Mouse (Mus musculus): ENCODE results near the gene Fam83b. TPM values are rescaled to one million over a fixed set of nuclear protein-coding genes. Genes with fewer than 3 reads are reported as not detected.

The Fam83b gene
- 0.64 and 0.78 TPM in 2 replicates for polyA plus RNA-seq (2016; fragmentation: Nextera tagmentation; extraction: Ambion mirVana)

DNA sequence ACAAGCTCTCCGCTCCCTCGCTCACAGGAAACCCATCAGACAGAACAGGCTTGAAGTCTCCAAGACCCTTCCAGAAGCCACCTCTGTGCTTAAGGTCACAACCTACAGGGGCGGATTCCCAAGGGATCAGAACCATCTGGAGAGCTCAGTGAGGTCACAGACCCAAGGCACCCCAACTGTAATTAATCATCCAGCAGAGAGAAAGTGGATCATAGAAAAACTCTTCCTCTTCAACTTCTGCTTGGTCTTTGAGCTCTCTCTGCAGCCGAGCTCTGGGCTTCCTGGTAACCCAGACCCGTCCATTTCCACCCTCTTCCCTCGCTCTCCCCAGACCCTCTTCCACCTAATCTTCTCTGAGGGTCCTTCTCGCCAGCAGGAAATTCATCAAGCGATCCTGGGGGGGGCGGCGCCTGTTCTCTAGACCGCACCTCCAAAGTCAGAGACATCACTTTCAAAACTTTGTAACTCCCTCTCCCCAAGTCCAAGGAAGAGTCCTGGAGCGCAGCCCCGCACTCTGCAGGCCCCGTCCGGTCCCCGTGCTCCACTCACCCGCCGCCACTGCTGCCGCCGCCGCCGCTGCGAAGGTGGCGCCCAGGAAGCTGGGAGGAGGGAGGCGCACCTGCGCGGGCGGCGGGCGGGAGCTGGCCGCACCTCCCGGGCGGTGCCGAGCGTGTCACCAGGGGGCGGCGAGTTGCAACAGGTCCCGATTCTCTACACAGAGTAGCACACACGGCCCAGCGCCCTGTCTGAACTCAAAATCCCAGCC, at the start of gene Fam83b:
TSS of gene Fam83b (minus strand) at position 602 of the 766 bp plus-strand sequence.
- H3K27ac ChIP-seq = peak within 1 kb of the TSS; percentile 78
- H3K9me3 ChIP-seq = no peaks in the 10 kb centered on the region
- H3K27me3 ChIP-seq (ENCODE audit: insufficient read depth, poor library complexity, severe bottlenecking) = peaks cover 8% of the 10 kb centered on the region
- no peaks in the 10 kb centered on the region for H3K36me3 ChIP-seq
- DNase-seq (ENCODE audit: low spot score) = no peak
- 2% methylated on average over 40 of the region's 40 CpGs for WGBS
- H3K4me1 ChIP-seq = peaks cover 14% of the 10 kb centered on the region
- H3K4me3 ChIP-seq = peak within 1 kb of the TSS; percentile 76

DNA sequence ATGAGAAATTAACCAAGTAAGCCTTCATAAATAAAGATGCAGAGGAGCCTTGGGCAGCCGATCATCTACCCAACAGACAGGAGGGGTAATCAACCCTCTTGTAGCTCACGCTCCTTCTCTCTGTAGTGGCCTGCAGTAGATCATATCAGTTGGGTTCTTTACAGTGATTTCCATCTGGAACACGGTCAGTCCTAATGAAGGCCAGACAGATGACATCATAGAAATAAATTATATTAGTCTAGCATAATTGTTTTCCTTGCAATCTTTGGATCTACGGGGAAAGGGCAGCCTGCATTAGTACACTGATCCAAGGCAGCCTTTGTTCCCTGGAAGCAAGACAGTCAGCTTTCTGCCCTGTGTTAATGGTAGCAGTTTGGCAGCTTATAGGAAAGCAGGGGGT, 47.2 kb upstream of the Fam83b start:
- no peaks in the 10 kb centered on the region for H3K27me3 ChIP-seq (ENCODE audit: insufficient read depth, poor library complexity, severe bottlenecking)
- 76% methylated on average over 4 of the region's 4 CpGs for WGBS
- H3K4me3 ChIP-seq = no peak overlapping the region

DNA sequence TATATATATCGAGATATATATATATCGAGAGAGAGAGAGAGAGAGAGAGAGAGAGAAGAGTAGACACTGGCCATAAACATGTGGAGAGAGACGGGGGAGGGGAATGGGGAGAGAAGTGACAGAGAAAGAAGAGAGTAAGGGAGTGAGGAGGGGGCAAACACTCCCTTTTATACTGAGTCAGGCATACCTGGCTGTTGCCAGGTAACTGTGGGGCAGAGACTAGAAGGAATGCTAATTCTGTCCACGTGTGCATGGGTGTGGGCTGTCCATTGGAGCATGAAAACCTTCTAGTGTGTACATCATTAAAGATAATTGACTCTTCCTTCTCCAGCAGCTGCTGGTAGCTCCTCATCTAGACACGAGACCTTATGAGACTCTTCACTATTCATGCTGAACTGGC, 36.8 kb upstream of the Fam83b start:
- Histone ChIP-seq H3K36me3 (no peaks in the 10 kb centered on the region), H3K27me3 (ENCODE audit: insufficient read depth, poor library complexity, severe bottlenecking) (no peaks in the 10 kb centered on the region), H3K4me3 (no peak overlapping the region), H3K4me1 (0 out of 2 replicates have a peak, but pooled peaks cover 2% of the 10 kb centered on the region), H3K9me3 (no peaks in the 10 kb centered on the region), H3K27ac (no peak overlapping the region)
- WGBS = 78% methylated on average over 5 of the region's 5 CpGs
- no peak for DNase-seq (ENCODE audit: low spot score)

More for the DNA sequence above, 47.2 kb upstream of the Fam83b start:
- Histone ChIP-seq H3K9me3 (no peaks in the 10 kb centered on the region), H3K4me1 (no peaks in the 10 kb centered on the region), H3K36me3 (no peaks in the 10 kb centered on the region), H3K27ac (no peak overlapping the region)
- no peak for DNase-seq (ENCODE audit: low spot score)

DNA sequence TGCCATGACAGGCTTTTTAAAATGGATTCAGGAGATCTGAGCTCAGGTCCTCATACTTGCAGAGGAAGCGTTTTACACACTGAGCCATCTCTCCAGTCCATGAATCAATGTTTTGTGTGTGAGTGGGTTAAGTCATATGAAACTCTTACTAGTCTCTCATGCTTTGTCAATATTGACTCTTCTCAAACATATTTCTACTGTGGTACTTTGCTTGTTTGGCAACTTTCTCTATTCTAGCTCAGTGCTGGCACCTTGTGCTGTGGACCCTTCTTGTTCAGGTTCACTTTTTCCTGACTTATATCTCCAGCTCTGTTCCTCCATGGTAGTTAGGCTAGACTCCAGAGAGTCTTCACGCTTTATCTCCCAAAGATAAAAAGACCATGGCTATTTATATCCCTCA, 36.0 kb upstream of the Fam83b start:
- Histone ChIP-seq H3K27me3 (ENCODE audit: insufficient read depth, poor library complexity, severe bottlenecking) (no peaks in the 10 kb centered on the region), H3K4me1 (0 out of 2 replicates have a peak, but pooled peaks cover 2% of the 10 kb centered on the region), H3K36me3 (no peaks in the 10 kb centered on the region), H3K27ac (no peak overlapping the region), H3K9me3 (no peaks in the 10 kb centered on the region), H3K4me3 (no peak overlapping the region)
- no peak for DNase-seq (ENCODE audit: low spot score)
- 57% methylated on average over 2 of the region's 2 CpGs for WGBS

DNA sequence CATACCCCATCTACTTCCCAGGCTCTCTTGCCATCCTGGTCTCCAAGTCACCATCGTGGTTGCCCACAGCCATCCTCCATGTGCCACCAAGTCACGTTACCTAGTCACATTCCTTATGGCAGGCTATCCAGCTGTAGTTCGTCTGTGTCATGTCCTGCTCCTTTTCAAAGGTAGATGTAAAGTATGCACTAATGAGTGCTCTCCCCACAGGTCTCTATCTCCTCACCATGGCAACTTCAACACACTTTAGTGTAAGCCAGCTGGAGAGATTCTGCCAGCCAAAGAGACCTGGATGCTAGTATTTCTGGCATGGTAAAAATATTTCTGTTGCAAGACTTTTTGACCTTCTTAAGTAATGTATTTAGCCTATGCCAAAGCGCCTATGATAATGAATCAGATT, 30.5 kb upstream of the Fam83b start:
- 0 out of 2 replicates have a peak, but pooled peaks cover 3% of the 10 kb centered on the region for H3K4me1 ChIP-seq
- no peaks in the 10 kb centered on the region for H3K27me3 ChIP-seq (ENCODE audit: insufficient read depth, poor library complexity, severe bottlenecking)
- no peak overlapping the region for H3K4me3 ChIP-seq
- DNase-seq (ENCODE audit: low spot score) = no peak
- no peaks in the 10 kb centered on the region for H3K9me3 ChIP-seq
- H3K36me3 ChIP-seq = no peaks in the 10 kb centered on the region
- 49% methylated on average over 4 of the region's 4 CpGs for WGBS
- no peak overlapping the region for H3K27ac ChIP-seq

DNA sequence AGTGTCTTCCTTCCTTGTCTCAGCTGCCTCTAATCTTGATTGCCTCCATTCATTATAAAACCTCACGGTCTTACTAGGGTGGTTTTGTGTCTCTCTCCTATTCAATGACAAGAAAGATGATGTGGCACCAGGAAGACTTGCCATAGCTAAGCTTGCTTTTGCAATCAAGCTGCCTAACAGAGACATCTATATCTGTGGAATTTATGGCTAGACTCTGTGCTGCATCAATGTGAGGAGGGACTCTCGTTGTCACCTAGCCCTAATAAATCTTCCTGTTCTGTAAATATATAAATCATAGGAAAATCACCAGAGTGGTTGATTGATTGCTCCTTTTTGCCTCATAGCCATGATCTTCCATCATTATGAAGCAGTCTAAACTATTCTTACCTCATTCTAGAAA, 26.9 kb upstream of the Fam83b start:
- H3K4me1 ChIP-seq = 0 out of 2 replicates have a peak, but pooled peaks cover 3% of the 10 kb centered on the region
- DNase-seq (ENCODE audit: low spot score) = no peak
- H3K9me3 ChIP-seq = no peaks in the 10 kb centered on the region
- H3K27me3 ChIP-seq (ENCODE audit: insufficient read depth, poor library complexity, severe bottlenecking) = no peaks in the 10 kb centered on the region
- H3K4me3 ChIP-seq = no peak overlapping the region
- WGBS = 54% methylated on average over 2 of the region's 2 CpGs
- no peaks in the 10 kb centered on the region for H3K36me3 ChIP-seq
- H3K27ac ChIP-seq = no peak overlapping the region

DNA sequence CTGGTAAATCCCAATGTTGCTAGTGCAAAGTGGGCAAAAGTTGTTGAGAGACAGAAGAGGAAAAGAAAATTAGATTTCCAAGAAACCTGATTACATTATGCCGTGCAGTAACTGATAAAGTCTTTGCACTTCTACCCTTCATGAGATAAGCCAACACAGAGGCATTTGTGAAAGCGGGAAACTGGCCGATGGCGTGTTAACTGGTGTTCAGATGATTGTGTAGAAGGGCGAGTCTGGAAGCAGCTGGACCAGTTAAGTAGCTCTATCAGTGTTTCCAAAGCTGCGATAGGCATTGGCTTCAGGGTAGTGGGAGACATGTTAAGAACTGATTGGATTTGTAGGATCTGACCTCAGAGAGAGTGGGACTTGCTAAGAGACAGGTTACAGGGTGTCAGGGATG, 17.0 kb upstream of the Fam83b start:
- 42% methylated on average over 6 of the region's 6 CpGs for WGBS
- DNase-seq (ENCODE audit: low spot score) = no peak
- H3K4me3 ChIP-seq = no peak overlapping the region
- no peaks in the 10 kb centered on the region for H3K9me3 ChIP-seq
- no peak overlapping the region for H3K27ac ChIP-seq
- H3K4me1 ChIP-seq = no peaks in the 10 kb centered on the region
- H3K27me3 ChIP-seq (ENCODE audit: insufficient read depth, poor library complexity, severe bottlenecking) = no peaks in the 10 kb centered on the region
- H3K36me3 ChIP-seq = no peaks in the 10 kb centered on the region

DNA sequence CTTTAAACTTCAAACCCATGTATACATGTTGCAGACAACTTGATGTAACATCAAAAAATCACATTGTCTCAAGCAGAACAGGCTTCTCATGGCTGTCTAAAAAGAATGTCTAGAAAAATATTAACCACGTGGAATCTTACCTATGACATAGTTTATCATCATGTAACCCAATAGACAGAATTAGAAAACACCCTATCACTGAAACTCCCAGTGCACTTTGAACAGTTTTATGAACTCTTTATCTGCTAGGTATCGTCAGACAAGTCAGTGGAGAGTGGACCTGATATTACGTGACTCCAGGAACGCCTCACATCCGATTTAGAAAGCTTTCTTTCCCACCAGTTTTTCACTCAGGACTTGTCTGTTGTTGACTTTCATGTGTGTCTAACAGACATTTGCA, 15.1 kb upstream of the Fam83b start:
- no peak for DNase-seq (ENCODE audit: low spot score)

DNA sequence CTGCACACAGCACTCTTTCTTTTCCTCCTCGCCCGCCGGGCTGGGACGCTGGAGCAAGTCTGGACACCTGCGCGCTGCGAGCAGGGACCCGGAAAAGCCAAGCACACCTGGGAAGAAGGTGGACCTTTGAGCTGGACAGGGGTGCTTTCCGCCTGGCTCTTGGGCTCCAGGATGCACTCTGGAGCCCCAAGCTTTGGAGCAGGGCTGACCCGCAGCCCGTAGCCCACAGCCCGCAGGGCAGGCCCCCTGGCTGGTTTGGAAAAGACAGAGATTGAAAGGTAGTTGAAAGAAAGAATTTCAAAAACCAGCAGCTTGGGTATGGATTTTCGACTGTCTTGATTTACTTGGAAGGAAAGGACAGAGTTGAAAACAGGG, 352 bp upstream of the Fam83b start:
- DNase-seq (ENCODE audit: low spot score) = no peak
- Histone ChIP-seq H3K9me3 (no peaks in the 10 kb centered on the region), H3K27ac (peak overlapping the region; percentile 78; the same call in 1 of the 2 replicates), H3K36me3 (no peaks in the 10 kb centered on the region), H3K27me3 (ENCODE audit: insufficient read depth, poor library complexity, severe bottlenecking) (peaks cover 8% of the 10 kb centered on the region), H3K4me1 (peaks cover 14% of the 10 kb centered on the region), H3K4me3 (peak overlapping the region; percentile 76)
- WGBS = 4% methylated on average over 13 of the region's 13 CpGs

More for the DNA sequence above, 15.1 kb upstream of the Fam83b start:
- H3K9me3 ChIP-seq = no peaks in the 10 kb centered on the region
- H3K27ac ChIP-seq = no peak overlapping the region
- H3K4me1 ChIP-seq = no peaks in the 10 kb centered on the region
- 78% methylated on average over 5 of the region's 5 CpGs for WGBS
- no peaks in the 10 kb centered on the region for H3K27me3 ChIP-seq (ENCODE audit: insufficient read depth, poor library complexity, severe bottlenecking)
- H3K4me3 ChIP-seq = no peak overlapping the region
- H3K36me3 ChIP-seq = no peaks in the 10 kb centered on the region

DNA sequence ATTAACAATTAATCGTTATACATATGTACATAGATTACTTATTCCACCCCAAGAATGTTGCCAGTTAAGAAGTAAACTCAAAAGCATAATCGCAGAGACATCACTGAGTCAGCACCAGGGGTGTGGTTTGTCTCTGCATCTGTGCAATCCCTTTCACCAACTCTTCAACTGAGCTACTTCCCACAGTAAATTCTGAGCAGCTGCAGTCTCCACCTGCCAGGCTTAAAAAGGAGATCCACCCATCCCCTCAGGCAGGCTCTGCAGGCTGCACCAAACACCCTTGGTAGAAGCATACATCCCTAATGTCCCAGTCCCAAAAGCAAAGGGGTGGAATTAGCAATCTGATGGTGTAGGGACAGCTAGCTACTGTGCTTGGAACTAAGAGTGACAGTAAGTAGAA, 1.3 kb downstream of the Fam83b start:
- Histone ChIP-seq H3K4me1 (peaks cover 14% of the 10 kb centered on the region), H3K27me3 (ENCODE audit: insufficient read depth, poor library complexity, severe bottlenecking) (peaks cover 8% of the 10 kb centered on the region), H3K36me3 (no peaks in the 10 kb centered on the region), H3K4me3 (no peak overlapping the region), H3K9me3 (no peaks in the 10 kb centered on the region), H3K27ac (no peak overlapping the region)
- 81% methylated on average over 2 of the region's 2 CpGs for WGBS
- no peak for DNase-seq (ENCODE audit: low spot score)

DNA sequence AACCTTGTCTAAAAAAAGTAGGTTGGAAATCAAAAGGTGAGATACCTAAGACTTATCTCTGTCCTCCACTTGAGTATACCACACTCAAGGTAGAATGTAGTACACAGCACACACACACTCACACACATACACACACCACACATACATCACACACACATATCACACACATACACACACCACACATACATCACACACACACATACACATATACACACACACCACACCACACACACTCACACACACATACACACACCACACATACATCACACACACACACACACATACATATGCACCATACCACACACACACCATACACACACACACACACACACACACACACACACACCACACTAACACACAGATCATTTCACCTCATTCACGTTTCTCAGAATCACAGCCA, 2.8 kb downstream of the Fam83b start:
- 90% methylated on average over 1 of the region's 1 CpGs for WGBS
- Histone ChIP-seq H3K4me1 (peaks cover 14% of the 10 kb centered on the region), H3K9me3 (no peaks in the 10 kb centered on the region), H3K4me3 (no peak overlapping the region), H3K27me3 (ENCODE audit: insufficient read depth, poor library complexity, severe bottlenecking) (peaks cover 8% of the 10 kb centered on the region), H3K36me3 (no peaks in the 10 kb centered on the region), H3K27ac (no peak overlapping the region)
- no peak for DNase-seq (ENCODE audit: low spot score)

DNA sequence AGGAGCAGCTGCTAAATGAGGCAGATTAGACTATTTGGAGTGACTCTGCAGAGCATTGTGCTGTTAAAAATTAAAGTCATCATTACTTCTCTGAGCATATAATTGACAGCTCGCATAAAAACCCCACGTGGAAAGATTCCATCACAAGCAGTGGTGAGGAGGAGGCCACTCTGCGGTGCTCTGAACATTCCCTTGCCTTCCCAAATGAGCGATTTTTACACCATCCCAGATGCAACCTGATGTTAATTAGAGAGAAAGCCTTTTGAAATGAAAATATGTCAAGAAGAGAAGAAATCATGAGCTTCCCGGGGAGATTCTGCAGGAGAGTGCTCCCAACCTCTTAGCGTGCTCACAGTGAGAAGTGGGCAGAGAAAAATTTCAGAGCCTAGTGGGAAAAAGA, 4.1 kb downstream of the Fam83b start:
- WGBS = 54% methylated on average over 6 of the region's 6 CpGs
- Histone ChIP-seq H3K9me3 (no peaks in the 10 kb centered on the region), H3K4me3 (no peak overlapping the region), H3K4me1 (peaks cover 14% of the 10 kb centered on the region), H3K36me3 (no peaks in the 10 kb centered on the region), H3K27me3 (ENCODE audit: insufficient read depth, poor library complexity, severe bottlenecking) (peaks cover 2% of the 10 kb centered on the region), H3K27ac (no peak overlapping the region)
- DNase-seq (ENCODE audit: low spot score) = no peak

DNA sequence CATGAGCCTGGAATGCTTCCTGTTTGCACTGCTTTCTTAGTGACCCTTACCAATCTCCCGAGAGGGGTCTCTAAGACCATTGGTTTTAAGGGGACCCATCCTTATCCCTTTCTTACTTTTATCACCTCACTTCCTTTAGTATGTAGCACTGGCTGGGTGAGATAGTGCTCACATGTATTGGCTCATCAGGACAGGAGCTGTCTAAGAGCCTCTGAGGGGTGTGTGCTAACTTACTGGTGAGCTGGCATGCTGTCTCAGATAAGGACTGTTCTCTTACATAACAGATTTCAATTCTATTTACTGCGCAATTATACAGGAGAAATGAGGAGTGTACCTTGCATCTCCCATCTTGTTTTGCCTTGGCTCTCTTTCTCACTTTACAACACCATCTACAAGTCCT, 7.7 kb downstream of the Fam83b start:
- no peaks in the 10 kb centered on the region for H3K36me3 ChIP-seq
- no peak overlapping the region for H3K4me3 ChIP-seq
- WGBS = 60% methylated on average over 2 of the region's 2 CpGs
- H3K27ac ChIP-seq = no peak overlapping the region; the same call in 1 of the 2 replicates
- H3K9me3 ChIP-seq = no peaks in the 10 kb centered on the region
- no peak for DNase-seq (ENCODE audit: low spot score)
- no peaks in the 10 kb centered on the region; the same call in 1 of the 2 replicates for H3K4me1 ChIP-seq
- no peaks in the 10 kb centered on the region for H3K27me3 ChIP-seq (ENCODE audit: insufficient read depth, poor library complexity, severe bottlenecking)

DNA sequence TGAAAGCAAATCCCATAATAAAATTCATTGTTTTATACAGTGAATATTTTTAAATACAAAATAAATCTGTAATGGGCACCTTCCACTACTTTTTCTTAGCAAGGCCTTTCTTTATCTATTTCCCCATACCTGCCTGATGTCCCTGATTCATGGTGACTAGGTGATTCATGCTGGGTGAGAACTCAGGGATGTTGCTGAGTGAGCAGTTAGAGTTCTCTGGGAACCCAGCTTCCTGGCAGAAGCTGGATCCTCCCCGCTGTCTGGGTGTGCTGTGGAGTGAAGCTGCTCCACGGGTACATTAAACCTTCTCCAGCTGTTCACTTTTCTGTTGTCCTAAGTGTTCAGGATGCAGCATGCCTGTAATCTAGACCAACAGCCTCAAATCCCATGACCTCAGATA, 13.2 kb downstream of the Fam83b start:
- 45% methylated on average over 2 of the region's 2 CpGs for WGBS
- DNase-seq (ENCODE audit: low spot score) = no peak
- H3K36me3 ChIP-seq = no peaks in the 10 kb centered on the region
- H3K27ac ChIP-seq = no peak overlapping the region
- no peaks in the 10 kb centered on the region for H3K4me1 ChIP-seq
- H3K9me3 ChIP-seq = no peaks in the 10 kb centered on the region
- no peaks in the 10 kb centered on the region for H3K27me3 ChIP-seq (ENCODE audit: insufficient read depth, poor library complexity, severe bottlenecking)
- no peak overlapping the region for H3K4me3 ChIP-seq

Measured in heart, embryonic 10.5 days (tissue).